Mouse (Mus musculus) urinary bladder, postnatal 36 days (tissue): Measurements from ENCODE around the gene Tex22.

Source experiments
- DNase-seq, 2 experiments: peaks; one replicate each; pipeline ENCODE4 v3.0.0; 2022; ENCODE audit warnings: low spot score in 2 of 2, mixed read lengths in 1 of 2

Tex22 gene

GRCm38 (mm10) chr12:113101251-113101960 is 27.1 kb downstream of the Tex22 start:
- DNase-seq = no peak

GRCm38 (mm10) chr12:113102461-113102860 is 28.2 kb downstream of the Tex22 start:
- DNase-seq = peak in 1 of 2 experiments; percentile 54

- no peak for DNase-seq
These were observed 29.6 kb downstream of the Tex22 start for GRCm38 (mm10) chr12:113103846-113104451.

GRCm38 (mm10) chr12:113106386-113106785 is 32.1 kb downstream of the Tex22 start:
- DNase-seq = peak in 1 of 2 experiments; percentile 44

- no peak for DNase-seq
These were observed 33.3 kb downstream of the Tex22 start for GRCm38 (mm10) chr12:113107431-113108124.

- no peak for DNase-seq
These were observed 34.4 kb downstream of the Tex22 start for GRCm38 (mm10) chr12:113108528-113109283.

GRCm38 (mm10) chr12:113109801-113110200 is 35.5 kb downstream of the Tex22 start:
- DNase-seq = no peak

- DNase-seq = no peak
These were observed 39.8 kb downstream of the Tex22 start for GRCm38 (mm10) chr12:113114141-113114540.

- no peak for DNase-seq
These were observed 40.7 kb downstream of the Tex22 start for GRCm38 (mm10) chr12:113114856-113115538.

GRCm38 (mm10) chr12:113119516-113120410 is 45.5 kb downstream of the Tex22 start:
- DNase-seq = peak; percentile 72 to 79

- no peak for DNase-seq
These were observed 50.4 kb downstream of the Tex22 start for GRCm38 (mm10) chr12:113124726-113125125.

- DNase-seq = no peak
These were observed 56.4 kb downstream of the Tex22 start for GRCm38 (mm10) chr12:113130732-113131131.

- no peak for DNase-seq
These were observed 57.3 kb downstream of the Tex22 start for GRCm38 (mm10) chr12:113131601-113132000.

GRCm38 (mm10) chr12:113132567-113132966 is 58.3 kb downstream of the Tex22 start:
- DNase-seq = peak in 1 of 2 experiments; percentile 73

- DNase-seq = no peak
These were observed 59.0 kb downstream of the Tex22 start for GRCm38 (mm10) chr12:113133260-113133659.

- no peak for DNase-seq
These were observed 59.6 kb downstream of the Tex22 start for GRCm38 (mm10) chr12:113133861-113134403.

- DNase-seq = no peak
These were observed 60.2 kb downstream of the Tex22 start for GRCm38 (mm10) chr12:113134502-113134901.

- DNase-seq = no peak
These were observed 61.1 kb downstream of the Tex22 start for GRCm38 (mm10) chr12:113135401-113135800.

GRCm38 (mm10) chr12:113136492-113137020 is 62.3 kb downstream of the Tex22 start:
- DNase-seq = no peak
